Mouse (Mus musculus) heart, embryonic 11.5 days (tissue): ENCODE results near the gene Map7. TPM values are rescaled to one million over a fixed set of nuclear protein-coding genes. Genes with fewer than 3 reads are reported as not detected.

Source experiments
- ATAC-seq: fragments of 200-750 bp; cut with Nextera tagmentation; replicated peaks from 2 replicates; pipeline ENCODE4 v1.8.0; 2017; ENCODE audit warnings: moderate library complexity; ENCODE audit not compliant: insufficient number of reproducible peaks, low FRiP score, low TSS enrichment
- H3K27ac ChIP-seq: fragments of 300-500 bp; sonication (generic); 2 replicates; pipeline ENCODE4 v1.5.1; 2014; ENCODE audit warnings: mild to moderate bottlenecking, low read depth, low read length
- H3K27me3 ChIP-seq: fragments of 300-500 bp; sonication (generic); 2 replicates; pipeline ENCODE4 v1.6.1; 2014; ENCODE audit warnings: mild to moderate bottlenecking, low read length, mixed read lengths; ENCODE audit not compliant: control insufficient read depth, insufficient read depth
- H3K36me3 ChIP-seq: fragments of 300-500 bp; sonication (generic); 2 replicates; pipeline ENCODE4 v1.6.1; 2014; ENCODE audit warnings: mild to moderate bottlenecking, low read length, moderate library complexity, mixed read lengths; ENCODE audit not compliant: control insufficient read depth, insufficient read depth
- H3K4me1 ChIP-seq: fragments of 300-500 bp; sonication (generic); 2 replicates; pipeline ENCODE4 v1.6.1; 2014; ENCODE audit warnings: low read length; ENCODE audit not compliant: control insufficient read depth, insufficient read depth
- H3K4me2 ChIP-seq: fragments of 300-500 bp; sonication (generic); 2 replicates; pipeline ENCODE4 v1.6.1; 2014; ENCODE audit warnings: mild to moderate bottlenecking, moderate library complexity
- H3K4me3 ChIP-seq: fragments of 300-500 bp; sonication (generic); 2 replicates; pipeline ENCODE4 v1.5.1; 2014; ENCODE audit warnings: low read depth, low read length
- H3K9ac ChIP-seq: fragments of 300-500 bp; sonication (generic); 2 replicates; pipeline ENCODE4 v1.6.1; 2014; ENCODE audit warnings: mild to moderate bottlenecking, low read depth, low read length, moderate library complexity
- H3K9me3 ChIP-seq: fragments of 300-500 bp; sonication (generic); replicated peaks from 2 replicates; pipeline ENCODE4 v1.6.1; 2016; ENCODE audit warnings: low read length; ENCODE audit not compliant: control insufficient read depth
- WGBS: fragments of 180-500 bp; shearing (Covaris S2); extraction: QIAGEN DNeasy Blood & Tissue Kit; methylation state at CpG from one replicate; pipeline ENCODE4 v1.1.7; 2014; ENCODE audit not compliant: insufficient replicate concordance; 5-methylcytosine and 5-hydroxymethylcytosine counted together
- polyA plus RNA-seq: library from polyadenylated mRNA; unstranded; fragments of >200 nt; fragmentation: Nextera tagmentation; extraction: Ambion mirVana; gene quantifications from 2 replicates; pipeline ENCODE4 v1.2.1, GENCODE M21; 2014

The Map7 gene
- polyA plus RNA-seq, 1 experiment from 2014 or later = 3.9 TPM

- no peak for ATAC-seq
- H3K4me1 ChIP-seq = 0 out of 2 replicates have a peak, but pooled peaks cover 8% of the 10 kb centered on the region
- H3K4me3 ChIP-seq = no peak overlapping the region
- no peak overlapping the region for H3K9ac ChIP-seq
- no peak overlapping the region for H3K4me2 ChIP-seq
- H3K9me3 ChIP-seq = no peaks in the 10 kb centered on the region
- 74% methylated on average over 6 of the region's 6 CpGs for WGBS
- H3K36me3 ChIP-seq = no peaks in the 10 kb centered on the region
- H3K27ac ChIP-seq = no peak overlapping the region
- no peaks in the 10 kb centered on the region for H3K27me3 ChIP-seq
Observed at GRCm38 (mm10) chr10:20216982-20217381, 68.7 kb downstream of the Map7 start.

- no peak overlapping the region for H3K27ac ChIP-seq
- H3K9ac ChIP-seq = no peak overlapping the region
- H3K4me1 ChIP-seq = 0 out of 2 replicates have a peak, but pooled peaks cover 8% of the 10 kb centered on the region
- no peaks in the 10 kb centered on the region for H3K36me3 ChIP-seq
- no peak for ATAC-seq
- no peak overlapping the region for H3K4me2 ChIP-seq
- H3K27me3 ChIP-seq = no peaks in the 10 kb centered on the region
- no peaks in the 10 kb centered on the region for H3K9me3 ChIP-seq
- WGBS = 78% methylated on average over 4 of the region's 4 CpGs
- H3K4me3 ChIP-seq = no peak overlapping the region
Observed at GRCm38 (mm10) chr10:20218866-20219265, 70.6 kb downstream of the Map7 start.

GRCm38 (mm10) chr10:20219538-20219937, 71.3 kb downstream of the Map7 start:
- Histone ChIP-seq H3K4me3 (no peak overlapping the region), H3K4me2 (no peak overlapping the region), H3K27me3 (no peaks in the 10 kb centered on the region), H3K36me3 (no peaks in the 10 kb centered on the region), H3K9me3 (no peaks in the 10 kb centered on the region), H3K27ac (no peak overlapping the region), H3K9ac (no peak overlapping the region), H3K4me1 (0 out of 2 replicates have a peak, but pooled peaks cover 8% of the 10 kb centered on the region)
- no peak for ATAC-seq
- 54% methylated on average over 8 of the region's 8 CpGs for WGBS

- no peak for ATAC-seq
- Histone ChIP-seq H3K9ac (no peak overlapping the region), H3K36me3 (no peaks in the 10 kb centered on the region), H3K27me3 (no peaks in the 10 kb centered on the region), H3K27ac (no peak overlapping the region), H3K4me1 (0 out of 2 replicates have a peak, but pooled peaks cover 8% of the 10 kb centered on the region), H3K4me3 (no peak overlapping the region), H3K9me3 (no peaks in the 10 kb centered on the region), H3K4me2 (no peak overlapping the region)
- 63% methylated on average over 10 of the region's 10 CpGs for WGBS
Observed at GRCm38 (mm10) chr10:20220443-20221071, 72.3 kb downstream of the Map7 start.

GRCm38 (mm10) chr10:20222011-20222410, 73.7 kb downstream of the Map7 start:
- ATAC-seq = no peak
- WGBS = 73% methylated on average over 4 of the region's 4 CpGs
- H3K4me2 ChIP-seq = no peak overlapping the region

GRCm38 (mm10) chr10:20226728-20227127, 78.5 kb downstream of the Map7 start:
- H3K9ac ChIP-seq = no peak overlapping the region
- H3K4me3 ChIP-seq = no peak overlapping the region
- no peaks in the 10 kb centered on the region for H3K36me3 ChIP-seq
- 61% methylated on average over 4 of the region's 4 CpGs for WGBS
- ATAC-seq = no peak
- H3K9me3 ChIP-seq = no peaks in the 10 kb centered on the region
- no peaks in the 10 kb centered on the region for H3K27me3 ChIP-seq
- 0 out of 2 replicates have a peak, but pooled peaks cover 5% of the 10 kb centered on the region for H3K4me1 ChIP-seq
- no peak overlapping the region for H3K4me2 ChIP-seq
- H3K27ac ChIP-seq = no peak overlapping the region

More at GRCm38 (mm10) chr10:20222011-20222410, 73.7 kb downstream of the Map7 start:
- H3K9me3 ChIP-seq = no peaks in the 10 kb centered on the region
- H3K36me3 ChIP-seq = no peaks in the 10 kb centered on the region
- H3K4me1 ChIP-seq = 0 out of 2 replicates have a peak, but pooled peaks cover 8% of the 10 kb centered on the region
- H3K27ac ChIP-seq = no peak overlapping the region
- no peak overlapping the region for H3K4me3 ChIP-seq
- H3K9ac ChIP-seq = no peak overlapping the region
- H3K27me3 ChIP-seq = no peaks in the 10 kb centered on the region

- no peak overlapping the region for H3K9ac ChIP-seq
- 84% methylated on average over 5 of the region's 5 CpGs for WGBS
- H3K36me3 ChIP-seq = no peaks in the 10 kb centered on the region
- H3K4me3 ChIP-seq = no peak overlapping the region
- 0 out of 2 replicates have a peak, but pooled peaks cover 5% of the 10 kb centered on the region for H3K4me1 ChIP-seq
- H3K4me2 ChIP-seq = no peak overlapping the region
- no peak for ATAC-seq
- no peaks in the 10 kb centered on the region for H3K27me3 ChIP-seq
- no peaks in the 10 kb centered on the region for H3K9me3 ChIP-seq
- H3K27ac ChIP-seq = no peak overlapping the region
Observed at GRCm38 (mm10) chr10:20230026-20230425, 81.8 kb downstream of the Map7 start.

GRCm38 (mm10) chr10:20233451-20233850, 85.2 kb downstream of the Map7 start:
- Histone ChIP-seq H3K27ac (no peak overlapping the region), H3K9me3 (no peaks in the 10 kb centered on the region), H3K36me3 (no peaks in the 10 kb centered on the region), H3K4me3 (no peak overlapping the region), H3K27me3 (no peaks in the 10 kb centered on the region), H3K4me1 (0 out of 2 replicates have a peak, but pooled peaks cover 5% of the 10 kb centered on the region), H3K4me2 (no peak overlapping the region), H3K9ac (no peak overlapping the region)
- no peak for ATAC-seq
- WGBS = 78% methylated on average over 10 of the region's 10 CpGs

- Histone ChIP-seq H3K4me2 (no peak overlapping the region), H3K4me3 (no peak overlapping the region), H3K36me3 (no peaks in the 10 kb centered on the region), H3K9ac (no peak overlapping the region), H3K27me3 (no peaks in the 10 kb centered on the region), H3K27ac (no peak overlapping the region), H3K4me1 (0 out of 2 replicates have a peak, but pooled peaks cover 5% of the 10 kb centered on the region), H3K9me3 (no peaks in the 10 kb centered on the region)
- no peak for ATAC-seq
- WGBS = 52% methylated on average over 4 of the region's 4 CpGs
Observed at GRCm38 (mm10) chr10:20234466-20234865, 86.2 kb downstream of the Map7 start.
